Mouse (Mus musculus) CH12.LX (cell line): ENCODE measurements around the gene Olfr318.

Experiments
- CTCF ChIP-seq, 2 experiments: IDR thresholded peaks in 1 of 2; conservative IDR thresholded peaks in 1 of 2; 2 replicates each; pipeline ENCODE4 v1.5.1; 2011 to 2012; ENCODE audit warnings: low read depth in 2 of 2, low read length in 2 of 2, improper control_type of control experiment in 1 of 2, inconsistent platforms in 1 of 2, mild to moderate bottlenecking in 1 of 2, moderate library complexity in 1 of 2
- GABPA ChIP-seq: IDR thresholded peaks from 2 replicates; pipeline ENCODE4 v1.6.1; 2012; ENCODE audit warnings: low read depth, low read length, improper control_type of control experiment, inconsistent platforms; ENCODE audit not compliant: insufficient replicate concordance
- MAFK ChIP-seq: IDR thresholded peaks from 2 replicates; pipeline ENCODE4 v1.6.1; 2011; ENCODE audit warnings: low read length, improper control_type of control experiment; ENCODE audit not compliant: insufficient replicate concordance
- MAX ChIP-seq: IDR thresholded peaks from 2 replicates; pipeline ENCODE4 v1.6.1; 2011; ENCODE audit warnings: low read length, improper control_type of control experiment
- POLR2A ChIP-seq: IDR thresholded peaks from 2 replicates; pipeline ENCODE4 v1.6.1; 2011; ENCODE audit warnings: low read depth, mild to moderate bottlenecking, improper control_type of control experiment, low read length
- USF1 ChIP-seq: IDR thresholded peaks from 2 replicates; pipeline ENCODE4 v1.6.1; 2014; ENCODE audit warnings: low read depth, mild to moderate bottlenecking, inconsistent platforms, low read length, improper control_type of control experiment
- ZNF384 ChIP-seq: IDR thresholded peaks from 2 replicates; pipeline ENCODE4 v1.6.1; 2012; ENCODE audit warnings: low read depth, low read length, improper control_type of control experiment, inconsistent platforms

DNA sequence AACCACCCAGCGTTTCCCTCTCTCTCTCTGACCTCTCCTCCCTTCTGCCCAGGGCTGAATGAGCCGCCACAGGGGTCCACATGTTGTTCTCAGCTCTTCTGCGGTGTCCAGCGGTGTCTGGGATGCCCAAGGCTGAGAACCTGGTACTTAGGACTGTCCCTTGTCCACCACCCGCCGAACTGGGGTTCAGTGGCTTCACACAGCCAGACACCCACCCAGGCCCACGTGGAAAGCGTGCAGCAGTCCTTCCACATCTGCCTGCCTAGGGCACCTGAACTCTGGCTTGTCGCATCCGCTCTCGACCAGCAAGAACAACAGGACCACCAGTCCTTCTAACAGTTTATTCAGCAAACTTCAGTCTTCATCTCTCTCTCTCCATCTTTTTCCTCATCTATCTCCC, 14.7 kb downstream of the Olfr318 start:
- TF ChIP-seq ZNF384 (no peak), MAX (no peak), CTCF (conservative IDR thresholded peaks at IDR 0.05 in 1 of 2, IDR thresholded peaks at IDR 0.05 in 1 of 2; ENCODE audit: low read depth in 2 of 2, low read length in 2 of 2) (no peak), MAFK (no peak), GABPA (no peak), USF1 (no peak), POLR2A (no peak)
